Mouse (Mus musculus): ENCODE measurements around the gene Mmgt1. TPM values are rescaled to one million over a fixed set of nuclear protein-coding genes. Genes with fewer than 3 reads are reported as not detected.
A peak's percentile ranks its signal among the peaks of the same experiment; 100 is the strongest.

Mmgt1 gene
- total RNA-seq (2014; rRNA removed; ENCODE audit: low replicate concordance), result 28.7 and 33.4 TPM in 2 replicates
- polyA plus RNA-seq (2015; fragmentation: Nextera tagmentation; extraction: Ambion mirVana), result 15.3 and 16.2 TPM in 2 replicates

GRCm38 (mm10) chrX:56597887-56598640 is at the start of gene Mmgt1:
Gene Mmgt1, minus strand, starts transcription at chrX:56598069.
- Histone ChIP-seq H3K9me3 (replicated peaks; ENCODE audit: control insufficient read depth, low read length) (no peaks in the 10 kb centered on the region), H3K4me2 (ENCODE audit: low read depth, low read length) (peak within 1 kb of the TSS; percentile 68), H3K9ac (replicated peaks; ENCODE audit: low read depth, low read length) (peak within 1 kb of the TSS; percentile 78), H3K27me3 (ENCODE audit: control insufficient read depth, insufficient read depth, low read length) (no peaks in the 10 kb centered on the region), H3K27ac (ENCODE audit: low read depth) (peak within 1 kb of the TSS; percentile 86), H3K4me3 (ENCODE audit: low read depth, low read length) (peak within 1 kb of the TSS; percentile 82), H3K36me3 (replicated peaks; ENCODE audit: control insufficient read depth, insufficient read depth, low read length) (no peaks in the 10 kb centered on the region), H3K4me1 (ENCODE audit: control insufficient read depth, insufficient read depth) (no peaks in the 10 kb centered on the region)
- peak; percentile 99 for ATAC-seq (ENCODE audit: insufficient read depth, low read depth)
- no peak for TF ChIP-seq EP300 (IDR thresholded peaks at IDR 0.05; ENCODE audit: low read depth)
- 15% methylated on average over 43 of the region's 44 CpGs for WGBS
- DNase-seq (ENCODE audit: low spot score), result peak; percentile 96

GRCm38 (mm10) chrX:56640066-56640465 is 42.2 kb upstream of the Mmgt1 start:
- H3K4me2 ChIP-seq (ENCODE audit: low read depth, low read length), result no peak overlapping the region
- no peaks in the 10 kb centered on the region for H3K27me3 ChIP-seq (ENCODE audit: control insufficient read depth, insufficient read depth, low read length)
- no peak for DNase-seq (ENCODE audit: low spot score)
- no peak overlapping the region for H3K9ac ChIP-seq (replicated peaks; ENCODE audit: low read depth, low read length)
- 11% methylated on average over 1 of the region's 1 CpGs for WGBS
- no peaks in the 10 kb centered on the region for H3K4me1 ChIP-seq (ENCODE audit: control insufficient read depth, insufficient read depth)
- no peaks in the 10 kb centered on the region for H3K9me3 ChIP-seq (replicated peaks; ENCODE audit: control insufficient read depth, low read length)
- H3K36me3 ChIP-seq (replicated peaks; ENCODE audit: control insufficient read depth, insufficient read depth, low read length), result no peaks in the 10 kb centered on the region; the same call in 1 of the 2 replicates
- no peak for TF ChIP-seq EP300 (IDR thresholded peaks at IDR 0.05; ENCODE audit: low read depth)
- H3K4me3 ChIP-seq (ENCODE audit: low read depth, low read length), result no peak overlapping the region
- no peak overlapping the region for H3K27ac ChIP-seq (ENCODE audit: low read depth)
- no peak for ATAC-seq (ENCODE audit: insufficient read depth, low read depth)

- WGBS, result 77% methylated on average over 5 of the region's 5 CpGs
- Histone ChIP-seq H3K27ac (ENCODE audit: low read depth) (no peak overlapping the region), H3K27me3 (ENCODE audit: control insufficient read depth, insufficient read depth, low read length) (no peaks in the 10 kb centered on the region), H3K4me3 (ENCODE audit: low read depth, low read length) (no peak overlapping the region), H3K4me1 (ENCODE audit: control insufficient read depth, insufficient read depth) (no peaks in the 10 kb centered on the region), H3K36me3 (replicated peaks; ENCODE audit: control insufficient read depth, insufficient read depth, low read length) (no peaks in the 10 kb centered on the region; the same call in 1 of the 2 replicates), H3K9me3 (replicated peaks; ENCODE audit: control insufficient read depth, low read length) (no peaks in the 10 kb centered on the region), H3K4me2 (ENCODE audit: low read depth, low read length) (no peak overlapping the region), H3K9ac (replicated peaks; ENCODE audit: low read depth, low read length) (no peak overlapping the region)
- TF ChIP-seq EP300 (IDR thresholded peaks at IDR 0.05; ENCODE audit: low read depth) (no peak), CTCF (IDR thresholded peaks at IDR 0.05; ENCODE audit: low read depth) (no peak)
- no peak for DNase-seq (ENCODE audit: low spot score)
- no peak for ATAC-seq (ENCODE audit: insufficient read depth, low read depth)
These were observed 38.3 kb upstream of the Mmgt1 start for GRCm38 (mm10) chrX:56636185-56636584.

GRCm38 (mm10) chrX:56615236-56615635 is 17.4 kb upstream of the Mmgt1 start:
- Histone ChIP-seq H3K4me2 (ENCODE audit: low read depth, low read length) (no peak overlapping the region), H3K9me3 (replicated peaks; ENCODE audit: control insufficient read depth, low read length) (no peaks in the 10 kb centered on the region), H3K27ac (ENCODE audit: low read depth) (no peak overlapping the region), H3K9ac (replicated peaks; ENCODE audit: low read depth, low read length) (no peak overlapping the region), H3K4me3 (ENCODE audit: low read depth, low read length) (no peak overlapping the region), H3K4me1 (ENCODE audit: control insufficient read depth, insufficient read depth) (no peaks in the 10 kb centered on the region), H3K36me3 (replicated peaks; ENCODE audit: control insufficient read depth, insufficient read depth, low read length) (no peaks in the 10 kb centered on the region), H3K27me3 (ENCODE audit: control insufficient read depth, insufficient read depth, low read length) (no peaks in the 10 kb centered on the region)
- WGBS, result 80% methylated on average over 2 of the region's 2 CpGs
- DNase-seq (ENCODE audit: low spot score), result no peak
- no peak for ATAC-seq (ENCODE audit: insufficient read depth, low read depth)
- no peak for TF ChIP-seq CTCF (IDR thresholded peaks at IDR 0.05; ENCODE audit: low read depth)
- TF ChIP-seq EP300 (IDR thresholded peaks at IDR 0.05; ENCODE audit: low read depth), result no peak

GRCm38 (mm10) chrX:56610318-56610694 is 12.4 kb upstream of the Mmgt1 start:
- H3K4me3 ChIP-seq (ENCODE audit: low read depth, low read length), result peak overlapping the region; percentile 56
- H3K4me2 ChIP-seq (ENCODE audit: low read depth, low read length), result peak overlapping the region; percentile 77
- H3K27ac ChIP-seq (ENCODE audit: low read depth), result no peak overlapping the region
- no peaks in the 10 kb centered on the region for H3K9me3 ChIP-seq (replicated peaks; ENCODE audit: control insufficient read depth, low read length)
- no peaks in the 10 kb centered on the region for H3K4me1 ChIP-seq (ENCODE audit: control insufficient read depth, insufficient read depth)
- H3K9ac ChIP-seq (replicated peaks; ENCODE audit: low read depth, low read length), result peak overlapping the region; percentile 54
- TF ChIP-seq EP300 (IDR thresholded peaks at IDR 0.05; ENCODE audit: low read depth) (no peak), CTCF (IDR thresholded peaks at IDR 0.05; ENCODE audit: low read depth) (no peak)
- no peak for DNase-seq (ENCODE audit: low spot score)
- no peaks in the 10 kb centered on the region for H3K36me3 ChIP-seq (replicated peaks; ENCODE audit: control insufficient read depth, insufficient read depth, low read length)
- no peak for ATAC-seq (ENCODE audit: insufficient read depth, low read depth)
- H3K27me3 ChIP-seq (ENCODE audit: control insufficient read depth, insufficient read depth, low read length), result no peaks in the 10 kb centered on the region
- 17% methylated on average over 13 of the region's 13 CpGs for WGBS

Data from heart, postnatal 0 days (tissue).